In genomic region chr11:69654760-69655159, GRCm38 (mm10) we compare ENCODE assay signal across 9 mouse cellular contexts. TPM values are rescaled to one million over a fixed set of nuclear protein-coding genes. Genes with fewer than 3 reads are reported as not detected.
DNase-seq lines count a peak whose midpoint lies in the region; ATAC-seq and TF ChIP-seq lines count a peak whose summit lies in the region.
"Had no signal": no experiment of that assay in that cellular context is flagged by ENCODE, and none has a peak within 500 bp of the region (broad histone marks: within the 10 kb centered on the region; RNA-seq: fewer than 3 reads in every experiment).

No protein-coding gene starts in this region.

- peak; percentile 70; the same call in 1 of the 2 replicates for TF ChIP-seq EP300 in ES-Bruce4 (IDR thresholded peaks at IDR 0.05; ENCODE audit: insufficient read depth, low read depth, low read length)
- no peak for TF ChIP-seq EP300 in liver, postnatal 0 days (IDR thresholded peaks at IDR 0.05; ENCODE audit: low read depth)

- TF ChIP-seq CTCF in ES-Bruce4 (IDR thresholded peaks at IDR 0.05; ENCODE audit: low read depth, low read length): no peak
- TF ChIP-seq CTCF in liver, postnatal 0 days (IDR thresholded peaks at IDR 0.05; ENCODE audit: low read depth): no peak

- no peak overlapping the region for H3K4me3 ChIP-seq in kidney, embryonic 14.5 days (ENCODE audit: low read length)
- peak overlapping the region; percentile 77 for H3K4me3 ChIP-seq in ES-Bruce4 (ENCODE audit: low read depth, low read length)
- H3K4me3 ChIP-seq in liver, postnatal 0 days (ENCODE audit: low read depth, low read length): no peak overlapping the region

- 35% methylated on average over 9 of the region's 9 CpGs for WGBS in kidney, embryonic 14.5 days
- WGBS in liver, postnatal 0 days (ENCODE audit: insufficient replicate concordance): 36% methylated on average over 9 of the region's 9 CpGs

- H3K9ac ChIP-seq in kidney, embryonic 14.5 days (ENCODE audit: low read depth, low read length): no peak overlapping the region
- peak overlapping the region; percentile 77 for H3K9ac ChIP-seq in ES-Bruce4 (ENCODE audit: low read depth, poor library complexity, severe bottlenecking)
- no peak overlapping the region for H3K9ac ChIP-seq in liver, postnatal 0 days (replicated peaks)

- peak; percentile 97 for TF ChIP-seq POLR2A in ES-Bruce4 (IDR thresholded peaks at IDR 0.05; ENCODE audit: insufficient read depth, low read length)

- no peak overlapping the region for H3K4me2 ChIP-seq in kidney, embryonic 14.5 days (replicated peaks; ENCODE audit: low read depth, low read length)
- H3K4me2 ChIP-seq in liver, postnatal 0 days (ENCODE audit: low read depth, low read length): 0 out of 2 replicates have a peak overlapping the region, but pooled peaks have one; percentile 9

- no peak for DNase-seq in kidney, adult 8-10 months
- DNase-seq in R1 (ENCODE audit: low read depth, low spot score): peak; percentile 92
- no peak for DNase-seq in liver, postnatal 0 days
- no peak for DNase-seq in layer of hippocampus, adult 8-10 months (ENCODE audit: low spot score in 2 of 2)
- DNase-seq in B cell, adult 2 months: no peak

- H3K9me3 ChIP-seq in kidney, embryonic 14.5 days (ENCODE audit: control insufficient read depth, low read length): no peaks in the 10 kb centered on the region
- no peaks in the 10 kb centered on the region for H3K9me3 ChIP-seq in ES-Bruce4 (replicated peaks; ENCODE audit: control insufficient read depth, insufficient read depth, low read length, poor library complexity, severe bottlenecking)
- no peaks in the 10 kb centered on the region for H3K9me3 ChIP-seq in liver, postnatal 0 days (ENCODE audit: low read length)

- peak overlapping the region; percentile 6; the same call in 1 of the 2 replicates for H3K27ac ChIP-seq in kidney, embryonic 14.5 days (ENCODE audit: low read depth, low read length)
- H3K27ac ChIP-seq in ES-Bruce4 (ENCODE audit: insufficient read depth, low read length): peak overlapping the region; percentile 85
- peak overlapping the region; percentile 49 for H3K27ac ChIP-seq in liver, postnatal 0 days (ENCODE audit: low read depth)

- peaks cover 5% of the 10 kb centered on the region; the same call in 1 of the 2 replicates for H3K4me1 ChIP-seq in kidney, embryonic 14.5 days (ENCODE audit: control insufficient read depth, insufficient read depth, low read length)
- no peaks in the 10 kb centered on the region for H3K4me1 ChIP-seq in ES-Bruce4 (ENCODE audit: control insufficient read depth, insufficient read depth, low read length)
- H3K4me1 ChIP-seq in liver, postnatal 0 days (ENCODE audit: insufficient read depth): peaks cover 5% of the 10 kb centered on the region

- ATAC-seq in kidney, embryonic 14.5 days (ENCODE audit: low FRiP score, low TSS enrichment): no peak
- no peak for ATAC-seq in liver, postnatal 0 days
- ATAC-seq: inflammation-experienced regulatory T-cells, adult 6 months had no signal

- H3K36me3 ChIP-seq in kidney, embryonic 14.5 days (ENCODE audit: control insufficient read depth, insufficient read depth, low read length): peaks cover 76% of the 10 kb centered on the region
- H3K36me3 ChIP-seq in ES-Bruce4 (ENCODE audit: control insufficient read depth, insufficient read depth, low read length, poor library complexity, severe bottlenecking): peaks cover 32% of the 10 kb centered on the region
- H3K36me3 ChIP-seq in liver, postnatal 0 days (replicated peaks; ENCODE audit: insufficient read depth, low read length): peaks cover 61% of the 10 kb centered on the region

- H3K27me3 ChIP-seq in kidney, embryonic 14.5 days (ENCODE audit: control insufficient read depth, insufficient read depth, low read length): no peaks in the 10 kb centered on the region
- no peaks in the 10 kb centered on the region for H3K27me3 ChIP-seq in ES-Bruce4 (ENCODE audit: control insufficient read depth, insufficient read depth, low read length, poor library complexity, severe bottlenecking)
- no peaks in the 10 kb centered on the region for H3K27me3 ChIP-seq in liver, postnatal 0 days (ENCODE audit: insufficient read depth, low read length)

RNA-seq across cellular contexts. Expression of gene Sox15, which starts 0.4 kb away (rescaled TPM):
- polyA plus RNA-seq in kidney, embryonic 14.5 days (2014; fragmentation: Nextera tagmentation; extraction: Ambion mirVana): 0.51 TPM in 1 of 2 replicates, not detected in the other
- 45.2 and 48.1 TPM in 2 replicates for polyA plus RNA-seq in ES-Bruce4 (2011; ENCODE audit: insufficient read depth, insufficient read length, low read depth, missing spikeins)
- polyA plus RNA-seq in liver, postnatal 0 days (2015; fragmentation: Nextera tagmentation; extraction: Ambion mirVana): 0.13 TPM in 1 of 2 replicates, not detected in the other
- total RNA-seq in layer of hippocampus, adult 8-10 months (2022): not detected
- polyA plus RNA-seq: inflammation-experienced regulatory T-cells, adult 6 months; neural tube, embryonic 14.5 days had no signal

RNA-seq across cellular contexts. Expression of gene Mpdu1, which starts 7.7 kb away (rescaled TPM):
- polyA plus RNA-seq in kidney, embryonic 14.5 days (2014; fragmentation: Nextera tagmentation; extraction: Ambion mirVana): 42.3 and 71.8 TPM in 2 replicates
- 65.7 and 71.0 TPM in 2 replicates for polyA plus RNA-seq in ES-Bruce4 (2011; ENCODE audit: insufficient read depth, insufficient read length, low read depth, missing spikeins)
- polyA plus RNA-seq in liver, postnatal 0 days (2015; fragmentation: Nextera tagmentation; extraction: Ambion mirVana): 36.9 and 41.0 TPM in 2 replicates
- total RNA-seq in layer of hippocampus, adult 8-10 months (2022): 10 to 100 TPM; 51.3 to 60.6 (median 56.8) TPM

RNA-seq across cellular contexts. Expression of gene Cd68, which starts 11.2 kb away (rescaled TPM):
- 8.5 and 10.5 TPM in 2 replicates for polyA plus RNA-seq in kidney, embryonic 14.5 days (2014; fragmentation: Nextera tagmentation; extraction: Ambion mirVana)
- polyA plus RNA-seq in ES-Bruce4 (2011; ENCODE audit: insufficient read depth, insufficient read length, low read depth, missing spikeins): 32.9 and 36.2 TPM in 2 replicates
- 30.1 and 32.5 TPM in 2 replicates for polyA plus RNA-seq in liver, postnatal 0 days (2015; fragmentation: Nextera tagmentation; extraction: Ambion mirVana)
- total RNA-seq in layer of hippocampus, adult 8-10 months (2022): 100 to 1,000 TPM in 1 of 4 experiments, 10 to 100 TPM in 3; 10.8 to 113 (median 55.2) TPM

RNA-seq across cellular contexts. Expression of gene Eif4a1, which starts 17.5 kb away (rescaled TPM):
- polyA plus RNA-seq in kidney, embryonic 14.5 days (2014; fragmentation: Nextera tagmentation; extraction: Ambion mirVana): 729 and 1,177 TPM in 2 replicates
- polyA plus RNA-seq in ES-Bruce4 (2011; ENCODE audit: insufficient read depth, insufficient read length, low read depth, missing spikeins): 1,464 and 1,502 TPM in 2 replicates
- 199 and 203 TPM in 2 replicates for polyA plus RNA-seq in liver, postnatal 0 days (2015; fragmentation: Nextera tagmentation; extraction: Ambion mirVana)
- total RNA-seq in layer of hippocampus, adult 8-10 months (2022): 100 to 1,000 TPM; 319 to 328 (median 325) TPM

RNA-seq across cellular contexts. Expression of gene Fxr2, which starts 22.0 kb away (rescaled TPM):
- polyA plus RNA-seq in kidney, embryonic 14.5 days (2014; fragmentation: Nextera tagmentation; extraction: Ambion mirVana): 30.7 and 33.3 TPM in 2 replicates
- polyA plus RNA-seq in ES-Bruce4 (2011; ENCODE audit: insufficient read depth, insufficient read length, low read depth, missing spikeins): 170 and 173 TPM in 2 replicates
- polyA plus RNA-seq in liver, postnatal 0 days (2015; fragmentation: Nextera tagmentation; extraction: Ambion mirVana): 6.8 TPM in 2 replicates
- total RNA-seq in layer of hippocampus, adult 8-10 months (2022): 100 to 1,000 TPM; 132 to 154 (median 139) TPM

Comparison
In these comparisons a context has a peak if more than half of its experiments do, and no peak if none do; other contexts are left out.
1. H3K27ac ChIP-seq: peak in every context shown above with its lines; median percentile 85 in ES-Bruce4; 49 in liver, postnatal 0 days; 6 in kidney, embryonic 14.5 days.
2. RNA of gene Sox15, which starts 0.4 kb away (polyA plus RNA-seq): 45.2 to 48.1 TPM in ES-Bruce4; 0.51 TPM in kidney, embryonic 14.5 days and 0.13 TPM in liver, postnatal 0 days; every median in the first group is over 10 times any median in the second.